Comparison of ENCODE assay signal across 8 mouse cellular contexts in genomic region chr2:17422967-17423366, GRCm38 (mm10).
DNase-seq lines count a peak whose midpoint lies in the region; ATAC-seq and TF ChIP-seq lines count a peak whose summit lies in the region.

No protein-coding gene starts in this region.

- H3K9ac ChIP-seq in midbrain, postnatal 0 days (replicated peaks; ENCODE audit: low read length, poor library complexity, severe bottlenecking) = no peak overlapping the region

- H3K9me3 ChIP-seq in midbrain, postnatal 0 days (ENCODE audit: low read length) = no peaks in the 10 kb centered on the region

- H3K4me3 ChIP-seq in thymus, adult 2 months (ENCODE audit: control insufficient read depth, insufficient read depth, low read length) = no peak overlapping the region
- no peak overlapping the region for H3K4me3 ChIP-seq in midbrain, postnatal 0 days (ENCODE audit: low read depth, low read length)

- no peak overlapping the region for H3K27ac ChIP-seq in thymus, adult 2 months (ENCODE audit: control insufficient read depth, insufficient read depth, low read length)
- H3K27ac ChIP-seq in midbrain, postnatal 0 days (ENCODE audit: low read depth, low read length) = no peak overlapping the region

- TF ChIP-seq POLR2A in thymus, adult 2 months (IDR thresholded peaks at IDR 0.05; ENCODE audit: control insufficient read depth, extremely low read depth, insufficient read depth, low read length, poor library complexity) = no peak

- 0% methylated on average over 1 of the region's 1 CpGs for WGBS in thymus, adult 2 months
- WGBS in midbrain, postnatal 0 days = 0% methylated on average over 1 of the region's 1 CpGs

- no peaks in the 10 kb centered on the region for H3K4me1 ChIP-seq in thymus, adult 2 months (replicated peaks; ENCODE audit: control insufficient read depth, insufficient read depth, low read length)
- no peaks in the 10 kb centered on the region for H3K4me1 ChIP-seq in midbrain, postnatal 0 days (ENCODE audit: insufficient read depth, low read length)

- no peak overlapping the region for H3K4me2 ChIP-seq in midbrain, postnatal 0 days (ENCODE audit: low read depth, low read length, poor library complexity, severe bottlenecking)

- peak; percentile 11 to 53 for DNase-seq in heart, adult 18-20 months
- no peak for DNase-seq in heart, adult 9 months (ENCODE audit: low spot score in 2 of 2)
- DNase-seq in thymus, adult 2 months = peak; percentile 30
- DNase-seq in thymus, adult 18-20 months = no peak
- DNase-seq in cerebellum, postnatal 14 days = peak; percentile 67 to 76
- DNase-seq in midbrain, postnatal 0 days (ENCODE audit: low spot score) = peak; percentile 84
- no peak for DNase-seq in urinary bladder, postnatal 36 days (ENCODE audit: low spot score in 2 of 2)

- H3K27me3 ChIP-seq in thymus, adult 2 months (ENCODE audit: control insufficient read depth, insufficient read depth, low read length) = no peaks in the 10 kb centered on the region
- no peaks in the 10 kb centered on the region for H3K27me3 ChIP-seq in midbrain, postnatal 0 days (ENCODE audit: insufficient read depth, low read length)

- TF ChIP-seq CTCF in thymus, adult 2 months (IDR thresholded peaks at IDR 0.05; ENCODE audit: borderline replicate concordance, control insufficient read depth, extremely low read depth, insufficient read depth, low read length, poor library complexity) = no peak
- peak; percentile 92 for TF ChIP-seq CTCF in midbrain, postnatal 0 days (IDR thresholded peaks at IDR 0.05)

- no peaks in the 10 kb centered on the region for H3K36me3 ChIP-seq in thymus, adult 2 months (ENCODE audit: control insufficient read depth, insufficient read depth, low read length)
- H3K36me3 ChIP-seq in midbrain, postnatal 0 days (ENCODE audit: insufficient read depth, low read length) = no peaks in the 10 kb centered on the region

- peak; percentile 58 for ATAC-seq in inflammation-experienced regulatory T-cells, adult 6 months
- ATAC-seq in midbrain, postnatal 0 days (ENCODE audit: low FRiP score) = no peak

Comparison
In these comparisons a context has a peak if more than half of its experiments do, and no peak if none do; other contexts are left out.
1. DNase-seq: peak in heart, adult 18-20 months (2 of 2), thymus, adult 2 months (single experiment), cerebellum, postnatal 14 days (2 of 2) and midbrain, postnatal 0 days (single experiment); none in heart, adult 9 months (0 of 2), thymus, adult 18-20 months (0 of 2) and urinary bladder, postnatal 36 days (0 of 2).